Mouse (Mus musculus): ENCODE measurements around the gene 6030445D17Rik.

DNA sequence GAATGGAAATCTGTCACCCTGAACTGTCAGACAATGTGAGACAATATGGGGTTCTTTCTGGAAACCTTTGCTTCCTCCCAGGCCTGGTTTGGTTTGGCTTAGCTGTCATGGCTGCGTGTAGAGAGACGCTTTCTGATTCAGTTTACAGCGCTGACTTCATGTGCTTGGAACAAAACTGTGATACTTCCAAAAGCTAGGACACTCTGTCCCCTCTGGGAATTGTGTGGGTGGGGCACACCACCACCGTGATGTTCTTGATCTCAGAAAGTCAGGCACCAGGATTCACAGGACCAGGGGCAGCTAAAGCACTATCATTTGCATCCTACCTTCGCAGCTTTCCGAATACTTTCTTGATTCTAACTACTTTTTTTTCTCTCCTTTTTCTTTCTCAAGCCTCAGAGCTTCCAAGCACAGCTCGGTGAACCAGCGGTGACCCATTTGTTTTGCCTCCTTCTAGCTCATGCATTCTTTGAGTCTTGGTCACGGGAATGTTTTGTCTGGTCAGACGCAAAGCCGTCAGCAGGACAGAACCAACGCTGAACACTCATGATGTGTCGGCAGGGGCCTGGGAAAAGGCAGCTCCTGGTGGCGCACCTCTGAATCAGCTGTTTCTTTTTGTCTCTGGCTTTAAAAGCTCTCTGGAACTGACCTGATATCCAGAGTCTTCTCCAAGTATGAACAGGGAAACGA, 20.6 kb upstream of the 6030445D17Rik start:
- TF ChIP-seq POLR2A (IDR thresholded peaks at IDR 0.05; ENCODE audit: low read depth, low read length) (no peak), CTCF (conservative IDR thresholded peaks at IDR 0.05; ENCODE audit: insufficient read depth, insufficient read length, low read depth, low read length) (no peak)
